Mouse (Mus musculus) kidney, adult 2 months (tissue): ENCODE measurements at regions not wholly inside any gene's neighbourhood (a gene's known extent, or its start where the extent isn't known, plus 50 kb on each side); places are given as distances from the start of the nearest gene placed in this dataset.

ENCODE experiments used
- CTCF ChIP-seq: fragments of 200-500 bp; conservative IDR thresholded peaks from 2 replicates; pipeline ENCODE4 v1.5.1; 2011; ENCODE audit warnings: low read depth, mild to moderate bottlenecking, control low read depth, low read length, moderate library complexity, mixed read lengths; ENCODE audit not compliant: insufficient read depth, insufficient read length
- POLR2A ChIP-seq: fragments of 200-500 bp; IDR thresholded peaks from one replicate; pipeline ENCODE4 v1.6.1; 2011; ENCODE audit warnings: low read depth, low read length, control low read depth

- TF ChIP-seq CTCF (no peak), POLR2A (no peak)
These were observed 256.3 kb downstream of the Dysf start for GRCm38 (mm10) chr6:84264681-84265080.
